Mouse (Mus musculus): ENCODE measurements around the gene Sprr1b.
"Not testable (repeated sequence)": the region's sequence is repeated elsewhere in the genome, so short reads cannot be mapped to it uniquely, and the experiment has no call there.

The Sprr1b gene

DNA sequence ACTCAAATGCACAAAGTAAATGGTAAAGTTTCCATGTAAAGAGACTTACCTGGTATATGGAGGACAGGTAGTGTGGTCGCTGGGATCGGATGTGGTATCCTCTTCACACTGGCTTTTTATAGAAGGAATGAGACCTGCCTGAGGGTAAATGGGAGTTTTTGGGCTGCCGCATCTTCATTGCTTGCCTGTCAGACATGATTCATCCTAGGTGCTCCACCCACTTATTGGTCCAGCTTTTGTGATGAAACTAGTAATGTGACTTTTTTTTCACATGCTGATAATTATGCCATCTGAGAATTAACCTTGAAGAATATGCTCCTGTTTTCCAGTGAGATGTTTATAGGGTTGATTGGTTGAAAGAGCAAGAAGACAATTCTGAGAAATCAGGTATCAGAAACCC, at the start of gene Sprr1b:
Gene Sprr1b, minus strand, starts transcription at position 101 of the 400 bp plus-strand sequence.
- in situ Hi-C loops (cut with MboI), result no loop called here

DNA sequence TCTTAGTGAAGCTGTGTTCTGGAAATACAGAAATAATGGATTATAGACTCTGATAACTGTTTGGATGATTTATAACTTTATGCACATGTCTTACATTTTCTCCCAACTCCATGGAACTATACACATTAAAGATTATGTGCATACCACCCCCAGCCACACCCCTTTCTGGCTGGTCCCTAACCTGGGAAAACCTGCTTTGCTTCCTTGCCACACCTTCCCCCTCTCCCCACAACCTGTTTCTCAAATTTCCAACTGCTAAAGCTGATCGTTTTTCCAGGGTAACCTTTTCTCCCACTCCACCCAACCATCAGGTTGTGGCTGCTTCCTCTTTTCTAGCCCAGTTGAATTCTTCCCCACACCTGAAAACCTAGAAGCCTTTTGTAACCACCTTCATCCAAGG, 47.7 kb upstream of the Sprr1b start:
- in situ Hi-C loops (cut with MboI), result no loop called here

DNA sequence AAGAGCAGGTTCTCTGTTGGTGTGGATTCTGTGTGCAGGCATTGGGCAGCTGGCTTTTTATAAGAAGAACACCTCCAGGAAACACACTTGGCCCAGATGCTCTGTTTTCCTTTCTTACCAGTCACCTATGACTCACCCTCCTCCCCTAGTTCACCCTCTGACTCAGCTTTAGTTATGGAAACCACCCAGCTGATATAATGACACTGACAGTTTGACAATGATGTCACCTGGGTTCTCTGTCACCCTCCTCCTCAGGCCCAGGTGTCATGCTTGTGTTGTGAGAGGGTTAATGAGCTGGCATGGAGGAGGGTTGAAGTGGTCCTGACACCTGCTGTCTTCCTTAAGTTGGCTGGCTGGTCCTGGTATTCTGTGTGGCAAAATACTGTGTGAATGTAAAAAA, 47.3 kb upstream of the Sprr1b start, which contains the start of gene Sprr1a:
Gene Sprr1a, minus strand, starts transcription at position 33 of the 400 bp plus-strand sequence.
- in situ Hi-C loops (cut with MboI), result no loop called here

DNA sequence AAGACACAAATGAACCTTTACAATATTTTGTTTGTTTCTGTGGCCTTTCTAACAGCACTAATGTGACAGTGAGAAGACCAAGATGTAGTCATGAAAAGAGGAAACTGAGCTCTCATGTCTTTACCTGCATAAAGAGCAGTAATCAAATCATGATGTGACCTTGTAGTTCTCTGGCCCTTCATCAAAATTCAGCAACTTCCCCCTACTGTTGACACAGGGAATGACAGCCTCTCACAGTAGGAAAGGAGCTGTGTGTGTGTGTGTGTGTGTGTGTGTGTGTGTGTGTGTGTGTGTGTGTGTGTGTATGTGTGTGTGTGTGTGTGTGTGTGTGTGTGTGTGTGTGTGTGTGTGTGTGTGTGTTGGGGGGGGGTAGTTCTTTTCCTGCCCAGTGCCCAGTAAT, 42.7 kb upstream of the Sprr1b start:
- in situ Hi-C loops (cut with MboI), result not testable (repeated sequence)

DNA sequence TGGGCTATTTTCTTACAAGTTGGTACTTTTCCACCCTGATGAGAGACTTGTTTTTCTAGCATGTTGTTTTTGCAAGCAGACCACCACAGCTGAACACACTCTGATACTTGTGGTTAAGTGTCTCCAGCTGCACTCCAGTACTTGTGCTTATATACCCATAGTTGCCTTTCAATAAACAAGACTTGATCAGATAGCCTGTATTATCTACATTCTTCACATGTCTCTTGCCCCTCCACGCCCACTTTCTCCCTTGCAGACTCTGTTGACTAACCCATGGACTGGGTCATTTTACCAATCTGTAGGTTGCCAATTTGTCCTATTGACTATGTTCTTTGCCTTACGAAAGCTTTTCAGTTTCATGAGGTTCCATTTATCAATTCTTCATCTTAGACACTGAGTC, 31.5 kb upstream of the Sprr1b start:
- in situ Hi-C loops (cut with MboI), result no loop called here

DNA sequence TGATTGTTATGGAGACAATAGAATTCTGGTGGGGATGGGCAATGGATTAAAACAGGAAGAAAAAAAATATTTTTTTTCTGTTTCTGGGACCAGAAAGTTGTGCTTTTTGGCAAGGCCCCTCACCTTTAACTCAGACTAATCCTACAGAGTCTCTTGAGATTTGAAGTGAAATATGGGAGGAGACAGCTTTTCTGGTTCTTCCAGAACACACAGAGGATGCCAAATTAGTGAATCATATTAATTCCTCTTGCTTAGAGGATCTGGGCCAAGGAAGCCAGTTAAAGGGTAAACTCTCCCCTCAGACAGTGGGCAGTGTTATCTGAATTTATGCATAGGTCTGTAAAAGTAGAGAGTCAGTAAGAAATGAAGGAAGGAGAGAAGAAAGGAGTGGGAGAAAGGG, 28.8 kb upstream of the Sprr1b start:
- in situ Hi-C loops (cut with MboI), result no loop called here

DNA sequence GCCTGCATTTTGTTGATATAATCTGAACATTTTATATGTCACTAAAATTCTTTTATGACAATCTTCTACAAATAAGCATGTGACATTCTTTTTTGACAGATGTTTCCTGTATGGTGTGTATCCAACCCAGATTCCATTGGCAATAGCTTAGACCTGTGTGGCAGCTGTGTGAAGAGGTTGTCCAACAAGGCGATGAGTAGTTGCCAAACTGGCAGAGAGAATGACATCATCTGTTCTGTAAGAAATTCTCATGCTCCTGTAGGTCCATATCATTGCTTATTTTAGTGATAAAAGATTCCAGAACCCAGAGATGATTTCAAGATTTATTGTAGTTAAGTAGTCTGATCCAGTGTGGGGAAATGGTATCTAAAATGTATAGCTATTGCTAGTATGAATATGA, 28.0 kb upstream of the Sprr1b start:
- in situ Hi-C loops (cut with MboI), result no loop called here

DNA sequence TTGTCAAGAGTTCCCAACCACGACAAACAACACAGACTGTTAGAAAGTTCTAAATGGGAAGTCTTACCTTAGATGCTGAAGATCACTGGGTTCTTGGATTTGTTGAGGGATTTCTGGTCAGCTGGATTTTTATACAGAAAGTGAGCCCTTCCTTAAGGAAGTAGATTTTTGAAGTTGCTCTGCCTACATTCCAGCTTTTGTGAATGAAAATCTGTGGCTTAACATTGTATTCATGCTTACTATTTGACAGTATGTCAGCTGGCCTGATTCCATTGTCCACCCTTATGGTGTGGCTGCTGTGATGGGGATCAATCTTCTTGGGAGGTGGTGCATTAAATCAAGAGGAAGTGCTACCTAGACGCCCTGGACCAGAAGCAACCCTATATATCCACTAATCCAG, 20.0 kb upstream of the Sprr1b start, which contains the start of gene Sprr3:
Gene Sprr3, minus strand, starts transcription at position 101 of the 400 bp plus-strand sequence.
- in situ Hi-C loops (cut with MboI), result no loop called here

DNA sequence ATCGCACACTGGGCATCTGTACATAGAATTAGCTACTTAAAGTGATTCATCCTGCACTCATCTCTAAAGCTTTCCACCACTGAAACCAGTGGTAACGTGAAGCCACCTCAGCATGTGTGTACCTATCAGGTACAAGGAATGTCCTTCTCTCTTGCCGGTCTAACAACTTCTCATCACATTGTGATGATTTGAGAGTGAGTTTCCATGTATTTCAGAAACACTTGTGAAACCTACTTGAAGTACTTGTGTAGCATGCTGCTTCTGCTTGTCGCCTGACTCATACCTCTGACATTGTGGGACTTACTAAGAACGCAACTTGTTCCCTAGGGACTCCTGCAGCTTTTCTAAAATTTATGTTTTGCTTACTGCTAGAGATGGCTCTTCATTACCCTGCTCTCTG, 16.6 kb upstream of the Sprr1b start:
- in situ Hi-C loops (cut with MboI), result no loop called here

DNA sequence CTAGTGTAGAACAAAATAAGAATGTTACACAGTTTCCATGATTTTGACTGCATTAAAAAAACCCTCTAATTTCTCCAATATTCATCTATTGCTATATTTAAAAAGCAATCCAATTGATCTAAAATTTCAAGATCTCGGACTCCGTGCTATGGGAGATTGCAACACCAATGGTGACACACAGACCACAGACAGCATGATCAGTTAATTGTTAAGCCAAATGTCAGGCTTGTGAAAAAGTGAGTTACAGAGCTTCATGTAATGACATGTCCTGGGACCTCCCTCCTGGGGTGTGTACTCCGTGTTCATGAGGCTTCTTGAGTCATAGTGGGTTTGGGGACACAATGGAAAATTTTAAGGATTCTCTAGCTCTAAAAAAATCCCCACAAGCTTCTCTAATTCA, 1.6 kb upstream of the Sprr1b start:
- in situ Hi-C loops (cut with MboI), result no loop called here

DNA sequence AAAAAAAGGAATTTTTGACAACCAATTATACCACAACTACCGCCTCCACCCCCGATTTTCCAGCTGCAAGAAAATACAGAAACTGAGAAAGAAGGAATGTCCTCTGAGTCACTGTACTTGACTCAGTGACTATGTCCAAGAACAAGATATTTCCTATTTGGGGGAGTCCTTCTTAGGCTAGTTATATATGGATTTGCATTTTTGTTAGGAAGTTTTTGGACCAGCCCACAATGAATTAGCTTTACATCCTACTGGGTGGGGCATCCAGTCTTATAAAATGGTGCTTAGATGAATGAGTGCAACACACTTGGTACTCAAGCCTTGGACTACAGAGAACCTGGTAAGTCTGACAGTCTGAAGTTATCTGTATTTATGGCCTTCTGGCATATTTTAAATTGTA, 6.3 kb downstream of the Sprr1b start, which contains the start of gene Sprr2k:
Gene Sprr2k, plus strand, starts transcription at position 301 of the 400 bp plus-strand sequence.
- in situ Hi-C loops (cut with MboI), result no loop called here

DNA sequence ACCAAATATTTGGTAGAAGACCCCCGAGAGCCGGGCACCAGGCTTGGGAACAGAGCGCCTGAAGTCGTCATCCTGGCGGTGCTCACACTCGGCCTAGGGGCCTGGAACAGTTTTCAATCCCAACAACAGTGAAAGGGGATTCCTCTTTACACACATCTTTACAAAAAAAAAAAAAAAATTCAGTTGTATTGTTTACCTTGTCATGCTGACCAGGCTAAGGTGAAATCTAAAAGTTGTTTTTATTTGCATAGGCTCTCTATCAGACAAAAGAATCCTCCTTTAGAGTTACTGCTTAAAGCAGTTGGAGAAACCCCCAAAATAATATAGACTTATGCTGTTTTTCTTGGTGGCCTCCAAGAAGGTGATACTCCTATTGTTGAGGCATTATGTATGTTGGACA, 9.3 kb downstream of the Sprr1b start, which contains the start of gene Gm9774:
Gene Gm9774, minus strand, starts transcription at position 101 of the 400 bp plus-strand sequence.
- in situ Hi-C loops (cut with MboI), result no loop called here

DNA sequence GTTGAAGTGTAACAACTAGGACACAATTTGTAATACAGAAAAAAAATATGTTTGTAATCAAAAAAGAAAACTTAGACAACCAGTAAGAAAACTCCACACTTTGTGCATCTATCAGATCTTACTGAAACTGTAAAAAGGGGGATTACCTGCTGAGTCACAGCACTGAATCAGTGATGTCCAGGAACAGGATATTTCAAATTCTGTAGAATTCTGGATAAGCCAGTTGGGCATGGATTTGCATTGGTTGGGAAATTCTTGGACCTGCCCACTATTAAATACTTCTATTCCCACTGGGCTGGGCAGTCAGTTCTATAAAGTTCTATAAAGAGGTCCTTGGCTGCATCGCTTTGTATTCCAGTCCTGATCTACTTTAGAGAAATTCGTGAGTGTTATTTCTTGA, 20.8 kb downstream of the Sprr1b start, which contains the start of gene Sprr2j-ps:
Gene Sprr2j-ps, plus strand, starts transcription at position 301 of the 400 bp plus-strand sequence.
- in situ Hi-C loops (cut with MboI), result no loop called here

DNA sequence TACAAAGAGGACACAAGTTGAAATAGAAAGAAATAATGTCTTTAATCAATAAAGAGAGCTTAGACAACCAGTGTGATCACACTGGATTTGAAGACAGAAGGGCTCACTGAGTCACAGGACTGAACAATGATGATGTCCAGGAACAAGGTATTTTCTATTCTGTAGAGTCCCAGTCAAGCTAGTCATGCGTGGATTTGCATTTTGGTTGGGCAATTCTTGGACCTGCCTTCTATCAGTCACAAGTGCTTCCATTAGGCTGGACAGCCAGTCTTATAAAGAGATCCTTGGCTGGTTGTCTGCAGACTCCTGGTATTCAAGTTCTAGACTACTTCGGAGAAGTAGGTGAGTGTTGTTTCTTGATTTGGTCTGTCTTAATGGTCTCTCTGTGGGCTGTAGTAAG, 30.9 kb downstream of the Sprr1b start, which contains the start of gene Sprr2i:
Gene Sprr2i, plus strand, starts transcription at position 301 of the 400 bp plus-strand sequence.
- in situ Hi-C loops (cut with MboI), result no loop called here

DNA sequence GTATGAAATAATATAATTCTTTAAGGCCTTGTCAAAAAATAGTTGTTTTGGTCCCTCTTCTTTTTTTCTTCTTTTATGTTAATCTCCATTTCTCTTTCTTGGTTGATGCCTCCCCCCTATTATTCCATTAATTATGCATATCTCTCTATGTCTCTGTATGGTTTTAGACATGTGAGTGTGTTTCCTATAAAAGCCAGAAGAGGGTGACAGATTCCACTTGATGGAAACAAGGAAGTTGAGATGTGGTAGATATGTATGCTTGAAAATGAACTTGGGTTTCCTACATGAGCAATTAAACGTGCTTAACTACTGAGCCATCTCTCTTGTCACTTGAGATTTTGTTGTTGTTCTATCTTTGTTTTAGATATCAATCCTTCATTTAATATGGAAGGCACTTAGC, 44.3 kb downstream of the Sprr1b start:
- in situ Hi-C loops (cut with MboI), result no loop called here
